Mouse (Mus musculus) spleen, adult 2 months (tissue): Measurements from ENCODE around the gene Sctr. TPM values are rescaled to one million over a fixed set of nuclear protein-coding genes. Genes with fewer than 3 reads are reported as not detected.

Experiments
- DNase-seq, 2 experiments: peaks; one replicate each; pipeline versions ENCODE4 v3.0.0 to v3.0.0-alpha.2; 2012 to 2021; ENCODE audit warnings: low spot score in 2 of 2, low read depth in 1 of 2
- H3K27ac ChIP-seq: fragments of 200-500 bp; 2 replicates; pipeline ENCODE4 v1.5.1; 2012; ENCODE audit warnings: low read length, inconsistent platforms; ENCODE audit not compliant: insufficient read depth
- H3K27me3 ChIP-seq: fragments of 200-500 bp; 2 replicates; pipeline ENCODE4 v1.6.1; 2012; ENCODE audit warnings: mild to moderate bottlenecking, moderate library complexity, low read length, inconsistent platforms; ENCODE audit not compliant: control insufficient read depth, insufficient read depth
- H3K36me3 ChIP-seq: fragments of 200-500 bp; 2 replicates; pipeline ENCODE4 v1.6.1; 2012; ENCODE audit warnings: mild to moderate bottlenecking, low read length, inconsistent platforms; ENCODE audit not compliant: control insufficient read depth, insufficient read depth
- H3K4me1 ChIP-seq: fragments of 200-500 bp; 2 replicates; pipeline ENCODE4 v1.6.1; 2011; ENCODE audit warnings: inconsistent platforms; ENCODE audit not compliant: control insufficient read depth, insufficient read depth, insufficient read length
- H3K4me3 ChIP-seq: fragments of 200-500 bp; 2 replicates; pipeline ENCODE4 v1.5.1; 2011; ENCODE audit warnings: mild to moderate bottlenecking, inconsistent platforms; ENCODE audit not compliant: insufficient read depth, insufficient read length; ENCODE audit errors: extremely low read depth
- CTCF ChIP-seq: fragments of 200-500 bp; IDR thresholded peaks from 2 replicates; pipeline ENCODE4 v1.5.1; 2011; ENCODE audit warnings: mild to moderate bottlenecking, inconsistent platforms; ENCODE audit not compliant: insufficient read depth, insufficient read length, insufficient replicate concordance; ENCODE audit errors: extremely low read depth
- POLR2A ChIP-seq: fragments of 200-500 bp; IDR thresholded peaks from 2 replicates; pipeline ENCODE4 v1.6.1; 2011; ENCODE audit warnings: low read depth, low read length, inconsistent platforms
- WGBS: fragments of 180-500 bp; shearing (Covaris S2); methylation state at CpG from one replicate; pipeline ENCODE4 v1.1.7; 2018; 5-methylcytosine and 5-hydroxymethylcytosine counted together
- polyA plus RNA-seq: library from polyadenylated mRNA; depleted of rRNA; stranded (reverse); fragments of >200 nt; gene quantifications from 2 replicates; pipeline ENCODE4 v1.2.3, GENCODE M21; 2012; rRNA removed

Sctr gene
- polyA plus RNA-seq = 0.08 TPM in 1 of 2 replicates, not detected in the other

GRCm38 (mm10) chr1:120006844-120007790, at the start of gene Sctr:
Gene Sctr, plus strand, starts transcription at chr1:120006894.
- Histone ChIP-seq H3K27me3 (peaks cover 3% of the 10 kb centered on the region; the same call in 1 of the 2 replicates), H3K4me3 (no peak within 1 kb of the TSS), H3K27ac (no peak within 1 kb of the TSS), H3K36me3 (no peaks in the 10 kb centered on the region), H3K4me1 (no peaks in the 10 kb centered on the region)
- DNase-seq = no peak
- TF ChIP-seq POLR2A (no peak), CTCF (no peak)
- WGBS = 7% methylated on average over 39 of the region's 39 CpGs

- no peak for TF ChIP-seq POLR2A
- no peak for TF ChIP-seq CTCF
- no peaks in the 10 kb centered on the region for H3K27me3 ChIP-seq
- H3K4me3 ChIP-seq = no peak overlapping the region
- H3K4me1 ChIP-seq = no peaks in the 10 kb centered on the region
- H3K36me3 ChIP-seq = no peaks in the 10 kb centered on the region
- 68% methylated on average over 9 of the region's 9 CpGs for WGBS
- DNase-seq = no peak
- H3K27ac ChIP-seq = no peak overlapping the region
These were observed 48.9 kb upstream of the Sctr start for GRCm38 (mm10) chr1:119957716-119958222.

- Histone ChIP-seq H3K4me1 (no peaks in the 10 kb centered on the region), H3K27me3 (no peaks in the 10 kb centered on the region), H3K36me3 (no peaks in the 10 kb centered on the region), H3K4me3 (no peak overlapping the region), H3K27ac (no peak overlapping the region)
- DNase-seq = no peak
- WGBS = 94% methylated on average over 4 of the region's 4 CpGs
- no peak for TF ChIP-seq CTCF
- no peak for TF ChIP-seq POLR2A
These were observed 47.2 kb upstream of the Sctr start for GRCm38 (mm10) chr1:119959464-119959863.

GRCm38 (mm10) chr1:119959920-119960319, 46.8 kb upstream of the Sctr start:
- WGBS = 61% methylated on average over 7 of the region's 7 CpGs
- no peak overlapping the region for H3K27ac ChIP-seq
- no peak for TF ChIP-seq CTCF
- TF ChIP-seq POLR2A = no peak
- H3K4me3 ChIP-seq = no peak overlapping the region
- DNase-seq = no peak
- no peaks in the 10 kb centered on the region for H3K36me3 ChIP-seq
- no peaks in the 10 kb centered on the region for H3K27me3 ChIP-seq
- no peaks in the 10 kb centered on the region for H3K4me1 ChIP-seq

- Histone ChIP-seq H3K27me3 (no peaks in the 10 kb centered on the region), H3K27ac (no peak overlapping the region), H3K4me3 (no peak overlapping the region), H3K36me3 (no peaks in the 10 kb centered on the region), H3K4me1 (no peaks in the 10 kb centered on the region)
- 79% methylated on average over 12 of the region's 12 CpGs for WGBS
- TF ChIP-seq CTCF (no peak), POLR2A (no peak)
- DNase-seq = no peak
These were observed 40.7 kb upstream of the Sctr start for GRCm38 (mm10) chr1:119965804-119966514.

GRCm38 (mm10) chr1:119973117-119973516, 33.6 kb upstream of the Sctr start:
- no peaks in the 10 kb centered on the region for H3K4me1 ChIP-seq
- WGBS = 50% methylated on average over 4 of the region's 4 CpGs
- no peak for TF ChIP-seq CTCF
- no peak for TF ChIP-seq POLR2A
- no peaks in the 10 kb centered on the region for H3K27me3 ChIP-seq
- no peak for DNase-seq
- no peak overlapping the region for H3K4me3 ChIP-seq
- H3K36me3 ChIP-seq = no peaks in the 10 kb centered on the region
- H3K27ac ChIP-seq = no peak overlapping the region
